Mouse (Mus musculus) ES-E14 (cell line): ENCODE measurements around the gene Flnc. TPM values are rescaled to one million over a fixed set of nuclear protein-coding genes. Genes with fewer than 3 reads are reported as not detected.
A peak's percentile ranks its signal among the peaks of the same experiment; 100 is the strongest.

ENCODE experiments used
- DNase-seq: peaks from one replicate; pipeline ENCODE4 v3.0.0-alpha.2; 2013; ENCODE audit warnings: low read depth, low spot score
- H3K27ac ChIP-seq: 2 replicates; pipeline ENCODE4 v1.5.1; 2012; ENCODE audit warnings: low read depth, mild to moderate bottlenecking, low read length, moderate library complexity, mixed read lengths; ENCODE audit not compliant: poor library complexity, insufficient read depth, severe bottlenecking
- H3K36me3 ChIP-seq: 2 replicates; pipeline ENCODE4 v1.6.1; 2012; ENCODE audit warnings: mild to moderate bottlenecking, low read length, moderate library complexity, mixed read lengths; ENCODE audit not compliant: control insufficient read depth, poor library complexity, insufficient read depth, severe bottlenecking
- H3K4me1 ChIP-seq, 2 experiments: fragments of 150-350 bp in 1 of 2; sonication (generic) in 1 of 2; 2 replicates each; pipeline ENCODE4 v1.6.1; 2012; ENCODE audit warnings: low read length in 2 of 2, mild to moderate bottlenecking in 1 of 2, mixed read lengths in 1 of 2; ENCODE audit not compliant: control insufficient read depth in 2 of 2, insufficient read depth in 2 of 2, poor library complexity in 1 of 2
- H3K4me3 ChIP-seq, 2 experiments: fragments of 150-350 bp in 1 of 2; sonication (generic) in 1 of 2; 2 replicates each; pipeline ENCODE4 v1.5.1; 2012; ENCODE audit warnings: low read length in 2 of 2, low read depth in 1 of 2, mild to moderate bottlenecking in 1 of 2, mixed read lengths in 1 of 2; ENCODE audit not compliant: insufficient read depth in 1 of 2, poor library complexity in 1 of 2, severe bottlenecking in 1 of 2
- H3K9ac ChIP-seq: 2 replicates; pipeline ENCODE4 v1.6.1; 2012; ENCODE audit warnings: low read depth, mild to moderate bottlenecking, low read length, mixed read lengths; ENCODE audit not compliant: poor library complexity, insufficient read depth, severe bottlenecking
- H3K9me3 ChIP-seq: fragments of 150-350 bp; sonication (generic); 2 replicates; pipeline ENCODE4 v1.6.1; 2012; ENCODE audit warnings: low read depth, mild to moderate bottlenecking, low read length; ENCODE audit not compliant: control insufficient read depth, insufficient read depth
- CHD2 ChIP-seq: IDR thresholded peaks from 2 replicates; pipeline ENCODE4 v1.6.1; 2014; ENCODE audit warnings: mild to moderate bottlenecking, low read depth, low read length, inconsistent platforms
- HCFC1 ChIP-seq: IDR thresholded peaks from 2 replicates; pipeline ENCODE4 v1.6.1; 2012; ENCODE audit warnings: low read length, inconsistent platforms, borderline replicate concordance; ENCODE audit not compliant: insufficient read depth
- MAFK ChIP-seq: IDR thresholded peaks from 2 replicates; pipeline ENCODE4 v1.6.1; 2014; ENCODE audit warnings: mild to moderate bottlenecking, low read depth, low read length, inconsistent platforms; ENCODE audit not compliant: insufficient read depth
- ZC3H11A ChIP-seq: IDR thresholded peaks from 2 replicates; pipeline ENCODE4 v1.6.1; 2012; ENCODE audit warnings: low read depth, mild to moderate bottlenecking, inconsistent platforms, low read length, borderline replicate concordance
- ZNF384 ChIP-seq: IDR thresholded peaks from 2 replicates; pipeline ENCODE4 v1.6.1; 2012; ENCODE audit warnings: low read depth, low read length, inconsistent platforms
- in situ Hi-C, 2 experiments: fragments of 600-800 bp; cut with MboI; formaldehyde crosslinking; loops; one replicate each; pipeline ENCODE4 v1.15.1; 2025; ENCODE audit warnings: low sequenced_read_pairs in 2 of 2, inconsistent platforms in 1 of 2; ENCODE audit not compliant: unreplicated experiment in 2 of 2
- total RNA-seq: library from RNA; depleted of rRNA; stranded (reverse); fragments of 300-350 nt; gene quantifications from 2 replicates; pipeline ENCODE4 v1.2.3, GENCODE M21; 2012; rRNA removed

Flnc gene
- total RNA-seq, 1 experiment, result 86.4 TPM

GRCm38 (mm10) chr6:29506834-29507233 lies 73.8 kb downstream of the Flnc start:
- peaks cover 2 to 6% of the 10 kb centered on the region in 2 experiments; a peak in 2 of 4 replicates for H3K4me1 ChIP-seq
- H3K36me3 ChIP-seq, result no peaks in the 10 kb centered on the region
- H3K9ac ChIP-seq, result no peak overlapping the region
- H3K9me3 ChIP-seq, result no peaks in the 10 kb centered on the region
- H3K27ac ChIP-seq, result no peak overlapping the region
- no peak for DNase-seq
- TF ChIP-seq ZC3H11A (no peak), ZNF384 (no peak), MAFK (no peak), CHD2 (no peak), HCFC1 (no peak)
- peak overlapping the region in 1 of 2 experiments; percentile 79; a peak in 2 of 4 replicates for H3K4me3 ChIP-seq
- in situ Hi-C loops, result no loop called here

- DNase-seq, result no peak
- Histone ChIP-seq H3K4me1 (peaks cover 2 to 6% of the 10 kb centered on the region in 2 experiments; a peak in 2 of 4 replicates), H3K27ac (no peak within 1 kb of the TSS), H3K4me3 (peak within 1 kb of the TSS; percentile 62 to 79), H3K9ac (peak within 1 kb of the TSS; percentile 57), H3K9me3 (no peaks in the 10 kb centered on the region), H3K36me3 (no peaks in the 10 kb centered on the region)
- TF ChIP-seq ZNF384, result no peak
- no peak for TF ChIP-seq CHD2
- TF ChIP-seq ZC3H11A, result no peak
- TF ChIP-seq MAFK, result no peak
- TF ChIP-seq HCFC1, result no peak
- in situ Hi-C loops, result no loop called here
These were observed 74.6 kb downstream of the Flnc start, which contains the start of gene Kcp for GRCm38 (mm10) chr6:29507447-29508309. Gene Kcp (minus strand): TSS chr6:29507952.

- TF ChIP-seq ZC3H11A, result no peak
- no peak for TF ChIP-seq HCFC1
- no peak for TF ChIP-seq CHD2
- TF ChIP-seq ZNF384, result no peak
- TF ChIP-seq MAFK, result no peak
- H3K4me3 ChIP-seq, result no peak overlapping the region
- no peak for DNase-seq
- H3K9me3 ChIP-seq, result no peaks in the 10 kb centered on the region
- in situ Hi-C loops, result no loop called here
- no peaks in the 10 kb centered on the region for H3K36me3 ChIP-seq
- H3K9ac ChIP-seq, result no peak overlapping the region
- H3K27ac ChIP-seq, result no peak overlapping the region
- H3K4me1 ChIP-seq, result peaks cover 4 to 12% of the 10 kb centered on the region in 2 experiments; a peak in 3 of 4 replicates
These were observed 76.0 kb downstream of the Flnc start for GRCm38 (mm10) chr6:29509086-29509485.

Other genes with a start within 250 kb of the Flnc start
- gene Impdh1, start 216.9 kb upstream of the Flnc start, total RNA-seq, result 24.9 and 29.7 TPM in 2 replicates
- 36.9 and 38.9 TPM in 2 replicates for gene Hilpda, start 160.8 kb upstream of the Flnc start, total RNA-seq
- 0.42 and 0.58 TPM in 2 replicates for gene Fam71f2, start 153.7 kb upstream of the Flnc start, total RNA-seq
- gene Fam71f1, start 114.1 kb upstream of the Flnc start, total RNA-seq, result 0.21 and 0.80 TPM in 2 replicates
- gene Calu, start 85.2 kb upstream of the Flnc start, total RNA-seq, result 321 and 408 TPM in 2 replicates
- gene Opn1sw, start 44.8 kb upstream of the Flnc start, total RNA-seq, result 0.11 and 0.13 TPM in 2 replicates
- gene Ccdc136, start 36.9 kb upstream of the Flnc start, total RNA-seq, result 10.5 and 18.2 TPM in 2 replicates
- gene Atp6v1f, start 34.5 kb downstream of the Flnc start, total RNA-seq, result 173 and 182 TPM in 2 replicates
- gene Atp6v1fnb, start 38.2 kb downstream of the Flnc start, total RNA-seq, result 1.0 and 1.4 TPM in 2 replicates
- gene Kcp, start 74.7 kb downstream of the Flnc start, total RNA-seq, result 3.3 and 6.0 TPM in 2 replicates
- gene Irf5, start 93.4 kb downstream of the Flnc start, total RNA-seq, result 0.90 and 3.7 TPM in 2 replicates
- gene Tnpo3, start 176.6 kb downstream of the Flnc start, total RNA-seq, result 89.7 and 91.1 TPM in 2 replicates